Comparison of ENCODE assay signal across 32 mouse cellular contexts in genomic region chr12:102118014-102118413, GRCm38 (mm10). TPM values are rescaled to one million over a fixed set of nuclear protein-coding genes. Genes with fewer than 3 reads are reported as not detected.
DNase-seq lines count a peak whose midpoint lies in the region; ATAC-seq and TF ChIP-seq lines count a peak whose summit lies in the region.
"Had no signal": no experiment of that assay in that cellular context is flagged by ENCODE, and none has a peak within 500 bp of the region (broad histone marks: within the 10 kb centered on the region; RNA-seq: fewer than 3 reads in every experiment).

No protein-coding gene starts in this region.

- H3K4me1 ChIP-seq in heart, embryonic 12.5 days (replicated peaks) = peaks cover 15% of the 10 kb centered on the region
- peaks cover 10% of the 10 kb centered on the region for H3K4me1 ChIP-seq in heart, postnatal 0 days (ENCODE audit: control insufficient read depth, insufficient read depth)
- H3K4me1 ChIP-seq in MEL (ENCODE audit: control insufficient read depth in 1 of 2, insufficient read depth in 2 of 2, low read length in 2 of 2) = peaks cover 0 to 7% of the 10 kb centered on the region in 2 experiments; a peak in 2 of 4 replicates
- H3K4me1 ChIP-seq in neural tube, embryonic 15.5 days = peaks cover 5% of the 10 kb centered on the region
- H3K4me1 ChIP-seq: embryonic facial prominence, embryonic 15.5 days; limb, embryonic 13.5 days had no signal

- H3K27ac ChIP-seq in heart, embryonic 12.5 days (ENCODE audit: poor library complexity, severe bottlenecking) = no peak overlapping the region
- no peak overlapping the region for H3K27ac ChIP-seq in heart, postnatal 0 days (ENCODE audit: low read depth)
- no peak overlapping the region for H3K27ac ChIP-seq in MEL (ENCODE audit: control insufficient read depth, low read depth, low read length)
- H3K27ac ChIP-seq in neural tube, embryonic 15.5 days (replicated peaks) = no peak overlapping the region
- H3K27ac ChIP-seq: embryonic facial prominence, embryonic 10.5 days; embryonic facial prominence, embryonic 15.5 days; forebrain, embryonic 12.5 days; hindbrain, embryonic 10.5 days; limb, embryonic 13.5 days; liver, embryonic 13.5 days; midbrain, embryonic 13.5 days had no signal

- no peak overlapping the region for H3K9ac ChIP-seq in heart, embryonic 12.5 days
- H3K9ac ChIP-seq in heart, postnatal 0 days (replicated peaks; ENCODE audit: low read depth, low read length) = no peak overlapping the region
- H3K9ac ChIP-seq in MEL (ENCODE audit: control insufficient read depth, low read depth, low read length, poor library complexity, severe bottlenecking) = no peak overlapping the region
- H3K9ac ChIP-seq in neural tube, embryonic 15.5 days (replicated peaks) = no peak overlapping the region
- H3K9ac ChIP-seq: embryonic facial prominence, embryonic 15.5 days; forebrain, embryonic 12.5 days; forebrain, postnatal 0 days; limb, embryonic 13.5 days; liver, embryonic 13.5 days; midbrain, embryonic 13.5 days had no signal

- TF ChIP-seq RAD21 in MEL (IDR thresholded peaks at IDR 0.05; ENCODE audit: low read depth, low read length) = no peak

- 0 out of 2 replicates have a peak, but pooled peaks cover 3% of the 10 kb centered on the region for H3K27me3 ChIP-seq in heart, embryonic 12.5 days (replicated peaks)
- no peaks in the 10 kb centered on the region for H3K27me3 ChIP-seq in heart, postnatal 0 days (ENCODE audit: control insufficient read depth, insufficient read depth, low read length)
- no peaks in the 10 kb centered on the region; a peak in 1 of 4 replicates for H3K27me3 ChIP-seq in MEL (ENCODE audit: control insufficient read depth in 1 of 2, insufficient read depth in 2 of 2, low read length in 2 of 2)
- H3K27me3 ChIP-seq in neural tube, embryonic 15.5 days (replicated peaks) = no peaks in the 10 kb centered on the region
- H3K27me3 ChIP-seq: embryonic facial prominence, embryonic 15.5 days; forebrain, embryonic 12.5 days; limb, embryonic 13.5 days; liver, embryonic 13.5 days; midbrain, embryonic 13.5 days had no signal

- no peaks in the 10 kb centered on the region for H3K79me2 ChIP-seq in MEL (ENCODE audit: control insufficient read depth, insufficient read depth, low read length, poor library complexity)

- no peaks in the 10 kb centered on the region for H3K9me3 ChIP-seq in heart, embryonic 12.5 days (replicated peaks)
- no peaks in the 10 kb centered on the region for H3K9me3 ChIP-seq in heart, postnatal 0 days (replicated peaks; ENCODE audit: control insufficient read depth, low read length)
- no peaks in the 10 kb centered on the region for H3K9me3 ChIP-seq in MEL (replicated peaks; ENCODE audit: insufficient read depth, low read length)
- no peaks in the 10 kb centered on the region for H3K9me3 ChIP-seq in neural tube, embryonic 15.5 days (replicated peaks)
- H3K9me3 ChIP-seq: embryonic facial prominence, embryonic 10.5 days; embryonic facial prominence, embryonic 15.5 days; forebrain, embryonic 12.5 days; hindbrain, embryonic 10.5 days; limb, embryonic 13.5 days; liver, embryonic 13.5 days; midbrain, embryonic 13.5 days had no signal

- intact Hi-C loops in heart, postnatal 36 days (cut with DNase I) = no loop called here

- peak; percentile 51; the same call in 1 of the 2 replicates for TF ChIP-seq EP300 in heart, postnatal 0 days (IDR thresholded peaks at IDR 0.05; ENCODE audit: low read depth)
- TF ChIP-seq EP300 in MEL (IDR thresholded peaks at IDR 0.05; ENCODE audit: low read depth in 1 of 2, low read length in 2 of 2) = peak in 1 of 2 experiments; percentile 43; a peak in 3 of 4 replicates

- H3K4me3 ChIP-seq in heart, embryonic 12.5 days = no peak overlapping the region
- no peak overlapping the region for H3K4me3 ChIP-seq in heart, postnatal 0 days (ENCODE audit: low read depth, low read length)
- no peak overlapping the region for H3K4me3 ChIP-seq in MEL (ENCODE audit: control insufficient read depth in 1 of 2, insufficient read depth in 1 of 2, low read depth in 2 of 2, low read length in 2 of 2)
- H3K4me3 ChIP-seq in neural tube, embryonic 15.5 days (replicated peaks) = no peak overlapping the region
- H3K4me3 ChIP-seq: embryonic facial prominence, embryonic 10.5 days; embryonic facial prominence, embryonic 15.5 days; forebrain, embryonic 12.5 days; hindbrain, embryonic 10.5 days; limb, embryonic 13.5 days; liver, embryonic 13.5 days; midbrain, embryonic 13.5 days had no signal

- TF ChIP-seq CTCF in heart, postnatal 0 days (IDR thresholded peaks at IDR 0.05; ENCODE audit: low read depth) = no peak
- TF ChIP-seq CTCF in MEL (IDR thresholded peaks at IDR 0.05 in 2 of 3, conservative IDR thresholded peaks at IDR 0.05 in 1 of 3; ENCODE audit: control insufficient read depth in 1 of 3, insufficient read depth in 1 of 3, low read depth in 2 of 3, low read length in 3 of 3, poor library complexity in 1 of 3, severe bottlenecking in 1 of 3) = no peak

- no peak for DNase-seq in heart, adult 8-10 months (ENCODE audit: low spot score)
- no peak for DNase-seq in heart, postnatal 0 days (ENCODE audit: low spot score)
- DNase-seq in heart, postnatal 36 days = no peak
- peak; percentile 56 for DNase-seq in MEL (ENCODE audit: low read depth, low spot score)
- no peak for DNase-seq in kidney, postnatal 4 days
- DNase-seq: adrenal gland, adult 2 months; adrenal gland, postnatal 36 days; cerebellum, adult 18-20 months; cerebellum, postnatal 10 days; forebrain, postnatal 0 days; kidney, adult 2 months; kidney, postnatal 36 days; liver, embryonic 13.5 days; lung, adult 18-20 months; lung, postnatal 10 days; right cerebral cortex, postnatal 14 days; thymus, postnatal 4 days had no signal

- ATAC-seq in heart, embryonic 12.5 days (ENCODE audit: insufficient number of reproducible peaks, low FRiP score) = no peak
- ATAC-seq in heart, postnatal 0 days (ENCODE audit: insufficient read depth, low read depth) = peak; percentile 36
- peak; percentile 78 for ATAC-seq in megakaryocyte, adult 5-6 weeks (ENCODE audit: poor library complexity, severe bottlenecking)
- ATAC-seq in neural tube, embryonic 15.5 days (ENCODE audit: low FRiP score) = no peak
- ATAC-seq: activated CD4-positive, CD25-positive, alpha-beta regulatory T cell, adult 4 months; CD4-positive, CD25-positive, alpha-beta regulatory T cell, adult 4 months; forebrain, postnatal 0 days; hindbrain, embryonic 16.5 days; midbrain, embryonic 13.5 days had no signal

- TF ChIP-seq POLR2A in MEL (IDR thresholded peaks at IDR 0.05; ENCODE audit: control insufficient read depth in 1 of 2, insufficient read depth in 1 of 2, low read depth in 1 of 2, low read length in 2 of 2, poor library complexity in 1 of 2) = no peak

- 6% methylated on average over 7 of the region's 7 CpGs for WGBS in heart, embryonic 12.5 days
- WGBS in heart, postnatal 0 days = 11% methylated on average over 7 of the region's 7 CpGs
- 94% methylated on average over 7 of the region's 7 CpGs for WGBS in neural tube, embryonic 15.5 days

- H3K4me2 ChIP-seq in heart, embryonic 12.5 days = 0 out of 2 replicates have a peak overlapping the region, but pooled peaks have one; percentile 5
- H3K4me2 ChIP-seq in heart, postnatal 0 days (ENCODE audit: low read depth, low read length) = no peak overlapping the region
- no peak overlapping the region for H3K4me2 ChIP-seq in neural tube, embryonic 15.5 days
- H3K4me2 ChIP-seq: embryonic facial prominence, embryonic 15.5 days; forebrain, embryonic 12.5 days; limb, embryonic 13.5 days; liver, embryonic 13.5 days; midbrain, embryonic 13.5 days had no signal

- no peaks in the 10 kb centered on the region for H3K36me3 ChIP-seq in heart, embryonic 12.5 days
- H3K36me3 ChIP-seq in heart, postnatal 0 days (replicated peaks; ENCODE audit: control insufficient read depth, insufficient read depth, low read length) = no peaks in the 10 kb centered on the region
- no peaks in the 10 kb centered on the region; a peak in 1 of 4 replicates for H3K36me3 ChIP-seq in MEL (ENCODE audit: control insufficient read depth in 1 of 2, insufficient read depth in 2 of 2, low read length in 2 of 2)
- H3K36me3 ChIP-seq in neural tube, embryonic 15.5 days = no peaks in the 10 kb centered on the region
- H3K36me3 ChIP-seq: embryonic facial prominence, embryonic 10.5 days; embryonic facial prominence, embryonic 15.5 days; forebrain, embryonic 12.5 days; hindbrain, embryonic 10.5 days; limb, embryonic 13.5 days; liver, embryonic 13.5 days; midbrain, embryonic 13.5 days had no signal

TF ChIP-seq in MEL, 35 proteins besides CTCF, POLR2A, EP300 and RAD21:
- TF ChIP-seq MYC (IDR thresholded peaks at IDR 0.05; ENCODE audit: low read depth, low read length) (peak; percentile 76; the same call in 1 of the 2 replicates), MAX (IDR thresholded peaks at IDR 0.05; ENCODE audit: low read length) (peak; percentile 69), USF1 (IDR thresholded peaks at IDR 0.05; ENCODE audit: low read depth, low read length) (0 out of 2 replicates have a peak, but pooled peaks have one; percentile 18), NELFE (IDR thresholded peaks at IDR 0.05; ENCODE audit: low read depth, low read length) (no peak), MXI1 (IDR thresholded peaks at IDR 0.05; ENCODE audit: low read depth, low read length) (peak; percentile 48; the same call in 1 of the 2 replicates), ETS1 (IDR thresholded peaks at IDR 0.05; ENCODE audit: low read depth, low read length) (peak; percentile 52; the same call in 1 of the 2 replicates), GATA1 (IDR thresholded peaks at IDR 0.05; ENCODE audit: low read depth, low read length) (peak; percentile 77), SIN3A (IDR thresholded peaks at IDR 0.05; ENCODE audit: low read length) (peak; percentile 17; the same call in 1 of the 2 replicates), POLR2AphosphoS2 (IDR thresholded peaks at IDR 0.05; ENCODE audit: low read length) (no peak), RCOR1 (IDR thresholded peaks at IDR 0.05; ENCODE audit: low read depth, low read length) (peak; percentile 33; the same call in 1 of the 2 replicates), ZC3H11A (IDR thresholded peaks at IDR 0.05; ENCODE audit: low read depth, low read length) (no peak), ELF1 (IDR thresholded peaks at IDR 0.05; ENCODE audit: low read depth, low read length) (no peak)

RNA-seq across cellular contexts. Expression of gene Slc24a4, which starts 10.5 kb away (rescaled TPM):
- polyA plus RNA-seq in heart, embryonic 12.5 days (2016; fragmentation: Nextera tagmentation; extraction: Ambion mirVana) = 4.0 and 4.4 TPM in 2 replicates
- total RNA-seq in heart, adult 8-10 months (2022) = under 1 TPM; 0.49 to 1.00 (median 0.65) TPM
- 0.99 and 4.0 TPM in 2 replicates for total RNA-seq in heart, postnatal 0 days (2014; rRNA removed; ENCODE audit: low replicate concordance)
- polyA plus RNA-seq in heart, postnatal 0 days (2015; fragmentation: Nextera tagmentation; extraction: Ambion mirVana) = 2.2 and 2.3 TPM in 2 replicates
- 1 to 10 TPM; 1.3 to 2.0 TPM for total RNA-seq in heart, postnatal 36 days (2021)
- not detected in 2 replicates for total RNA-seq in MEL (2012; rRNA removed)
- polyA plus RNA-seq in MEL (2012; ENCODE audit: insufficient read depth in 1 of 2, insufficient read length in 2 of 2, low read depth in 1 of 2, low replicate concordance in 2 of 2, missing spikeins in 1 of 2) = not detected
- total RNA-seq in megakaryocyte, adult 5-6 weeks (2015) = not detected in 2 replicates
- total RNA-seq in megakaryocyte, adult 5-6 weeks (2017) = not detected in 2 replicates
- polyA plus RNA-seq in neural tube, embryonic 15.5 days (2015; fragmentation: Nextera tagmentation; extraction: Ambion mirVana) = 2.7 and 2.8 TPM in 2 replicates
- total RNA-seq: gastrocnemius, adult 8-10 months; monocyte, adult 5-6 weeks had no signal
- polyA plus RNA-seq: activated CD4-positive, CD25-positive, alpha-beta regulatory T cell, adult 4 months; CD4-positive, CD25-positive, alpha-beta regulatory T cell, adult 4 months; small intestine, adult 2 months had no signal

Comparison
In these comparisons a context has a peak if more than half of its experiments do, and no peak if none do; other contexts are left out.
1. ATAC-seq: peak in heart, postnatal 0 days (single experiment) and megakaryocyte, adult 5-6 weeks (single experiment); none in heart, embryonic 12.5 days (single experiment) and neural tube, embryonic 15.5 days (single experiment).